Mouse (Mus musculus) kidney, adult 2 months (tissue): ENCODE measurements around the gene Appl2.

Experiments used
- CTCF ChIP-seq: fragments of 200-500 bp; conservative IDR thresholded peaks from 2 replicates; pipeline ENCODE4 v1.5.1; 2011; ENCODE audit warnings: low read depth, mild to moderate bottlenecking, control low read depth, low read length, moderate library complexity, mixed read lengths; ENCODE audit not compliant: insufficient read depth, insufficient read length
- POLR2A ChIP-seq: fragments of 200-500 bp; IDR thresholded peaks from one replicate; pipeline ENCODE4 v1.6.1; 2011; ENCODE audit warnings: low read depth, low read length, control low read depth

- no peak for TF ChIP-seq CTCF
- no peak for TF ChIP-seq POLR2A
Measured at GRCm38 (mm10) chr10:83645716-83645990, 2.9 kb downstream of the Appl2 start.
